Mouse (Mus musculus) Patski (cell line): Measurements from ENCODE around the gene Smyd1. TPM values are rescaled to one million over a fixed set of nuclear protein-coding genes. Genes with fewer than 3 reads are reported as not detected.
A peak's percentile ranks its signal among the peaks of the same experiment; 100 is the strongest.

Source experiments
- ATAC-seq: fragments of 100-300 bp; one replicate; pipeline ENCODE4 v1.8.0; 2021
- CTCF ChIA-PET: fragments of 350-600 bp; sonication (Branson Sonifier 250); formaldehyde crosslinking; loops from one replicate; lab custom pipeline; 2022; ENCODE audit warnings: inconsistent platforms; lab: Charles Lee
- POLR2A ChIA-PET: fragments of 350-600 bp; sonication (Branson Sonifier 250); formaldehyde crosslinking; loops from one replicate; lab custom pipeline; 2022; ENCODE audit warnings: antibody characterized with exemption, inconsistent platforms; lab: Charles Lee
- DNase-seq: peaks from one replicate; pipeline ENCODE4 v3.0.0-alpha.2; 2011; ENCODE audit warnings: low read depth, low spot score
- H3K27me3 ChIP-seq: fragments of 371-371 bp; one replicate; pipeline ENCODE4 v1.5.1; 2021
- CTCF ChIP-seq: fragments of 100-300 bp; IDR thresholded peaks from one replicate; pipeline ENCODE4 v1.5.1; 2021
- in situ Hi-C: fragments of 300-500 bp; cut with MboI; formaldehyde crosslinking; loops from 3 replicates; pipeline ENCODE4 v1.11.1; 2018; ENCODE audit warnings: low pct_unique_long_range_greater_than_20kb, mixed read lengths
- polyA plus RNA-seq: library from polyadenylated mRNA; unstranded; gene quantifications from one replicate; pipeline ENCODE4 v1.2.3, GENCODE M21; 2021

Gene Smyd1
- polyA plus RNA-seq, 1 experiment from 2014 or later = 0.71 TPM

DNA sequence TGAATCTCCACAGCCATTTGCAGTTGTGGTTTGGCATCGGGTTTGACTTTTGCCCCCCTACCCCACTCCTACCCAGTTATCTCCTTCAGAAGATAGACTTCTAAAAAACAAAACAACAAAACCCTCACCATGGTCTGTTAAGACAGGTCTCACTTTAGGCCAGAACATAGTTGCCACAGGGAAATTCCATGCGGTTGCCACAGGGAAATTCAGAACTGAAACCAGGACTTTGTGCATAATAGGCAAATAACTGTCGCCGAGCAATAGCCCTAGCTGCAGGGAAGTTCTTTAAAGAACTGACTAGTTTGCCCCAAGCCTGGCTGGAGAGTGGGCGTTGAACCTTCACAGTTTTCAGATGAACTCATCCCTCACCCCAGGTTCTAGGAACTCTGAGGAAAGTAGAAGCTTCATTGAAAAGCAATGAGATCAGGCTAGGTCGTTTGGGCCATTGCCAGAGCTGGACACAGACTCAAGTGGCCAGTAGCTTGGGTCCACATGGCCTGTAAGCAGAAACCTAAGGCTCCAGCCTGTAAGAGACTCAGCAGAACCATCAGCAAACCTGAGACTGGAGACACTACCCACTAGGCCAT, 128.8 kb downstream of the Smyd1 start:
- CTCF ChIA-PET = no interaction called here
- no peak for TF ChIP-seq CTCF
- no peak for DNase-seq
- in situ Hi-C loops = no loop called here
- ATAC-seq = no peak
- POLR2A ChIA-PET = no interaction called here
- H3K27me3 ChIP-seq = no peaks in the 10 kb centered on the region

- no peak for TF ChIP-seq CTCF
- H3K27me3 ChIP-seq = no peaks in the 10 kb centered on the region
- POLR2A ChIA-PET = no interaction called here
- no peak for DNase-seq
- CTCF ChIA-PET = no interaction called here
- in situ Hi-C loops = no loop called here
- no peak for ATAC-seq
Measured at GRCm38 (mm10) chr6:71190501-71190900, 131.5 kb downstream of the Smyd1 start.

GRCm38 (mm10) chr6:71189578-71189977, 132.5 kb downstream of the Smyd1 start:
- no peaks in the 10 kb centered on the region for H3K27me3 ChIP-seq
- ATAC-seq (no peak), DNase-seq (no peak)
- TF ChIP-seq CTCF = no peak
- POLR2A ChIA-PET = no interaction called here
- CTCF ChIA-PET = no interaction called here
- in situ Hi-C loops = no loop called here

- in situ Hi-C loops = no loop called here
- no peaks in the 10 kb centered on the region for H3K27me3 ChIP-seq
- CTCF ChIA-PET = no interaction called here
- DNase-seq = no peak
- POLR2A ChIA-PET = no interaction called here
- ATAC-seq = no peak
- TF ChIP-seq CTCF = no peak
Measured at GRCm38 (mm10) chr6:71184941-71185604, 137.0 kb downstream of the Smyd1 start.

DNA sequence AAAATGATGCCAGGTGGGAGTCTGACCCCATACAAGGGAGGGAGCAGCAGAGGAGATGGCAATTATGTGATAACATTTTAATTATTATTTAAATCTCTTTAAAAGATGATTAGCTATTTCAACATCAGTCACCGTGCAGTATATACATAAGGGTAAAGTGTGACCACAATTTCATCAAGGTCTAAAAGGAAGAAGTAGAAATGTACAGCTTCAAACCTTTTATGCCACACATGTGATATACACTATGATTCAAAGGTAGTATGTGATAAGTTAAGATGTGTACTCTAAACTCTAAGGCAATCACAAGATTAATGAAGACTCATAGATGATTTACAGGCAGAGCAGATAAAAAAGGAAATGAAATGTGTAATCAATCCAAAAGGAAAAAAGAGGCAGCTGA, 141.4 kb downstream of the Smyd1 start:
- in situ Hi-C loops = no loop called here
- no peak for ATAC-seq

DNA sequence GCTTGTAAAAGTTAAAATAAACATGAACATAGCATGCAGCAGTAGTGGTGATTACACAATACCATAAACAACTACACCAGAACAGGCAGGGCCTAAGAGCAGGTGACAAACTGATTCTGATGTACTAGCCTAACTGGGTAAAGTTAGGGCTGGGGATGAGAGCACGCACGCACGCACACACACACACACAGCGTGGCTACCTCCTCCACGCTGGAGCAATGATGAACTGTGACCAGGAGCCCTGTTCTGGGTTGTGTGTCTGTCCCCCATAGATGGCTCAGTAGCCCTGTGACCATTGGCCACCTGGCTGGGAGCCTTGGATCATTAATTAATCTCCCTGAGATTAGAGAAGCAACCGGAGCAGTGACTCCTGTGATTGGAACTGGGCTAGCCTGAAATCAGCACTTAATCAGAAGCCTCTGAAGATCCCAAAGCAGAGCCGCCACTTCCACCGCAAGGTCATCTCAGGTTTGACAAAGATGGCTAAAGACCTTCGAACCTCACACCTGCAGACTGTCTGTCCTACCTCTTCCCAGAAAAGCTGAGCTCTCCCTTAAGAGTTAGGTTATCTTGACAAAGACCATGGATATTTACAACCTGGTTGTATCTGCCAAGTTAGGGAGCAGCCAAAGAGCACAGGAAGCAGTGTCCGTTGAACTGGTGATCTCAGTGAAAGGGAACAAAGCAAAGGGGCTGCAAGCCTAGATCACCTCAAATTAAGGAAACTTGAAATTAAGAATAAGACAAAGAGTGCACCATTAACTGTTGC, 149.0 kb downstream of the Smyd1 start:
- no peak for TF ChIP-seq CTCF
- no peaks in the 10 kb centered on the region for H3K27me3 ChIP-seq
- ATAC-seq (no peak), DNase-seq (no peak)
- CTCF ChIA-PET = no interaction called here
- in situ Hi-C loops = no loop called here
- POLR2A ChIA-PET = no interaction called here

More for the DNA sequence above, 141.4 kb downstream of the Smyd1 start:
- H3K27me3 ChIP-seq = no peaks in the 10 kb centered on the region
- TF ChIP-seq CTCF = no peak
- no peak for DNase-seq
- ChIA-PET POLR2A (no interaction called here), CTCF (no interaction called here)

- ATAC-seq (peak; percentile 57), DNase-seq (peak; percentile 35)
- ChIA-PET POLR2A (no interaction called here), CTCF (interaction anchor here (0.7 to 1.7 kb wide), 10 partner anchors 10 to 434 kb away, joined by 3 to 10 read pairs (median 3); no protein-coding TSS in a partner anchor)
- in situ Hi-C loops = loop anchor here (10.0 kb wide), 1 partner anchor 638 kb away; no protein-coding TSS in a partner anchor
- H3K27me3 ChIP-seq = no peaks in the 10 kb centered on the region
- TF ChIP-seq CTCF = peak; percentile 82
Measured at GRCm38 (mm10) chr6:71166551-71167169, 155.4 kb downstream of the Smyd1 start.

DNA sequence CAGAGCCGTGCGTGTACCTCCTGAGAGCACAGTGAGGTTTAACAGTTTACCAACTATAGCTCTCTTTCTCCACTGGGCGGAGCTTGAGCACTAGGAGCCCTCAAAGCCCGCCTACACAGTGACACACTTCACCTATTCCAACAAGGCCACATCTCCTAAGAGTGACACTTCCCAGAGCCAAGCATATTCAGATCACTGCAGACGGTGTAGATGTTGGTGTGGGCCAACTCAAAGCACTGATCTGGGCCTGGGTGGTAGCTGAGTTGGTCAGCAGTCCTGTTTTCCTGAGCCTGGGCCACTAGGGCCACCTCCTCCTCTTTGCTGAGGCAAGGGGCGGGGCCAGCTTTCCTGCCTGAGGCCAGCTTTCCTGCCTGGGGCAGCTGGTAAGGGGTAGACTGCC, 157.6 kb downstream of the Smyd1 start:
- H3K27me3 ChIP-seq = no peaks in the 10 kb centered on the region
- no peak for DNase-seq
- in situ Hi-C loops = loop anchor here (5.0 to 10.0 kb wide), 2 partner anchors 108 to 640 kb away; partner anchors contain the start of gene Krcc1
- ATAC-seq = peak; percentile 91
- ChIA-PET CTCF (interaction anchor here (1.0 to 2.4 kb wide), 7 partner anchors 13 to 262 kb away, joined by 3 to 11 read pairs (median 5); no protein-coding TSS in a partner anchor), POLR2A (no interaction called here)
- TF ChIP-seq CTCF = peak; percentile 53

Other genes starting within 250 kb of the Smyd1 start
- gene Thnsl2, start 177.8 kb downstream of the Smyd1 start, polyA plus RNA-seq = 0.08 TPM
- gene Fabp1, start 122.4 kb downstream of the Smyd1 start, polyA plus RNA-seq = not detected
- gene Krcc1, start 50.6 kb downstream of the Smyd1 start, polyA plus RNA-seq = 98.8 TPM
- gene Cd8b1, start 555 bp upstream of the Smyd1 start, polyA plus RNA-seq = 0.08 TPM
- gene Cd8a, start 51.2 kb upstream of the Smyd1 start, polyA plus RNA-seq = not detected
- 49.4 TPM for gene Rmnd5a, start 118.4 kb upstream of the Smyd1 start, polyA plus RNA-seq
- gene Rnf103, start 171.7 kb upstream of the Smyd1 start, polyA plus RNA-seq = 31.3 TPM
- gene Chmp3, start 221.6 kb upstream of the Smyd1 start, polyA plus RNA-seq = 190 TPM